Mouse (Mus musculus) cerebellum, adult 2 months (tissue): ENCODE measurements at regions not wholly inside any gene's neighbourhood (a gene's known extent, or its start where the extent isn't known, plus 50 kb on each side); places are given as distances from the start of the nearest gene placed in this dataset.

Source experiments
- DNase-seq, 2 experiments: peaks; one replicate each; pipeline ENCODE4 v3.0.0; 2021
- H3K27ac ChIP-seq: fragments of 200-500 bp; 2 replicates; pipeline ENCODE4 v1.5.1; 2012; ENCODE audit warnings: low read length, control low read depth, inconsistent platforms; ENCODE audit not compliant: insufficient read depth
- H3K27me3 ChIP-seq: fragments of 200-500 bp; 2 replicates; pipeline ENCODE4 v1.6.1; 2012; ENCODE audit warnings: inconsistent platforms, mild to moderate bottlenecking, low read length, moderate library complexity; ENCODE audit not compliant: control insufficient read depth, insufficient read depth
- H3K4me1 ChIP-seq: fragments of 200-500 bp; 2 replicates; pipeline ENCODE4 v1.6.1; 2011; ENCODE audit warnings: low read length; ENCODE audit not compliant: control insufficient read depth, insufficient read depth
- H3K4me3 ChIP-seq: fragments of 200-500 bp; replicated peaks from 2 replicates; pipeline ENCODE3; 2011; ENCODE audit warnings: mild to moderate bottlenecking, low read depth, low read length, control low read depth; ENCODE audit not compliant: insufficient read depth
- CTCF ChIP-seq: fragments of 200-500 bp; IDR thresholded peaks from 2 replicates; pipeline ENCODE4 v1.5.1; 2011; ENCODE audit warnings: low read depth, mild to moderate bottlenecking, control low read depth, low read length, moderate library complexity, borderline replicate concordance; ENCODE audit not compliant: insufficient read depth
- POLR2A ChIP-seq: fragments of 200-500 bp; IDR thresholded peaks from 2 replicates; pipeline ENCODE4 v1.6.1; 2011; ENCODE audit warnings: low read length, control low read depth, borderline replicate concordance; ENCODE audit not compliant: insufficient read depth
- WGBS: fragments of 180-500 bp; shearing (Covaris S2); methylation state at CpG from one replicate; pipeline ENCODE4 v1.1.7; 2018; 5-methylcytosine and 5-hydroxymethylcytosine counted together

- no peaks in the 10 kb centered on the region for H3K4me1 ChIP-seq
- no peak overlapping the region for H3K27ac ChIP-seq
- no peak overlapping the region for H3K4me3 ChIP-seq
- TF ChIP-seq CTCF: no peak
- no peak for TF ChIP-seq POLR2A
- no peak for DNase-seq
- 72% methylated on average over 5 of the region's 5 CpGs for WGBS
- H3K27me3 ChIP-seq: no peaks in the 10 kb centered on the region
These were observed 82.7 kb upstream of the Klf6 start for GRCm38 (mm10) chr13:5778443-5779171.

DNA sequence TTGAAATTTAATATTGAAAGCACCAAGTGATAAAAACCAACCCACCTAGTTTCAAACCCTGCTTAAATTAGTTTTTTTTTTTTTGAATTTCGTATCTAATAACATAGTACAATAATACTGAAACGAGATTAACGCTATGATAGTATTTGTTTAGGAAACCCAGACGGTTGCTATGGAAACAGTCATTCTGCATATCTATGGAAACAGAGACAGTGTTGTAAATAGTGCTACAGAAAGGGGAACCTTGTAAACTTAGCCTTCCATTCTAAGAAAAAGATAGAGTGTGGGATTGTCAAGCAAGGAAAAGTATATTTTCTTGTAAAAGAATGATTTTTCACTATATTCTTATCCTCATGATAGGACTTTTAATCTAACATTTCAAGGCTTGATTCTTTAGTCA is 81.9 kb upstream of the Klf6 start:
- TF ChIP-seq CTCF (no peak), POLR2A (no peak)
- Histone ChIP-seq H3K4me1 (no peaks in the 10 kb centered on the region), H3K4me3 (no peak overlapping the region), H3K27me3 (no peaks in the 10 kb centered on the region), H3K27ac (no peak overlapping the region)
- 35% methylated on average over 4 of the region's 4 CpGs for WGBS
- DNase-seq: no peak

GRCm38 (mm10) chr13:5782540-5782939 is 78.7 kb upstream of the Klf6 start:
- DNase-seq: no peak
- Histone ChIP-seq H3K27me3 (no peaks in the 10 kb centered on the region), H3K4me1 (no peaks in the 10 kb centered on the region), H3K27ac (no peak overlapping the region), H3K4me3 (no peak overlapping the region)
- 86% methylated on average over 1 of the region's 1 CpGs for WGBS
- TF ChIP-seq CTCF (no peak), POLR2A (no peak)

DNA sequence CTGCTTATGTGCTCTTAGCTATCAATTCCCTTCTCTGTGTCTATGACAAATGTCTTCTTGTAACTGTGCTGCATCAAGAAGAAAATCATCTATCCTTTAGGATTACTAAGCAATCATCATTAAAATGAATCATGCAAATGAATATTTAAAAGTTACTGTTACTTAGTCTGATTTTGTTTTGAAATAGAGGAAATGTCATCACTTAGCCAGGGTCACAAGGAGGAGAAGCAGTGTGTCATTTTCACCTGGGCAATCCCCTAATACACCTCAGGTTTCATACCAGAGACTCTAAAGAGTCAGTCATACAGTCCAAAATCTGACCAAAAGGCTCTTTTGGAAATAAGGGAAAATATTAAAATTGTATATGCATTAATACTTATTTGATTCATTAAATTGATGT is 74.2 kb upstream of the Klf6 start:
- Histone ChIP-seq H3K27ac (no peak overlapping the region), H3K4me1 (no peaks in the 10 kb centered on the region), H3K27me3 (no peaks in the 10 kb centered on the region), H3K4me3 (no peak overlapping the region)
- TF ChIP-seq CTCF (no peak), POLR2A (no peak)
- no peak for DNase-seq

GRCm38 (mm10) chr13:5789302-5789701 is 72.0 kb upstream of the Klf6 start:
- WGBS: 81% methylated on average over 3 of the region's 3 CpGs
- Histone ChIP-seq H3K4me3 (no peak overlapping the region), H3K27ac (no peak overlapping the region), H3K4me1 (no peaks in the 10 kb centered on the region), H3K27me3 (no peaks in the 10 kb centered on the region)
- TF ChIP-seq POLR2A: no peak
- no peak for TF ChIP-seq CTCF
- DNase-seq: no peak

GRCm38 (mm10) chr13:5802079-5802478 is 59.2 kb upstream of the Klf6 start:
- Histone ChIP-seq H3K4me1 (no peaks in the 10 kb centered on the region), H3K4me3 (no peak overlapping the region), H3K27me3 (no peaks in the 10 kb centered on the region), H3K27ac (no peak overlapping the region)
- DNase-seq: no peak
- TF ChIP-seq CTCF: no peak
- TF ChIP-seq POLR2A: no peak
- 52% methylated on average over 7 of the region's 7 CpGs for WGBS

- H3K4me3 ChIP-seq: no peak overlapping the region
- 70% methylated on average over 14 of the region's 14 CpGs for WGBS
- DNase-seq: no peak
- no peak overlapping the region for H3K27ac ChIP-seq
- H3K4me1 ChIP-seq: no peaks in the 10 kb centered on the region
- H3K27me3 ChIP-seq: no peaks in the 10 kb centered on the region
- TF ChIP-seq POLR2A (no peak), CTCF (no peak)
These were observed 58.5 kb upstream of the Klf6 start for GRCm38 (mm10) chr13:5802826-5803225.

GRCm38 (mm10) chr13:5803540-5804380 is 57.5 kb upstream of the Klf6 start:
- H3K27ac ChIP-seq: no peak overlapping the region
- no peak for DNase-seq
- 17% methylated on average over 6 of the region's 6 CpGs for WGBS
- H3K4me3 ChIP-seq: no peak overlapping the region
- no peaks in the 10 kb centered on the region for H3K27me3 ChIP-seq
- no peaks in the 10 kb centered on the region for H3K4me1 ChIP-seq
- TF ChIP-seq POLR2A: no peak
- TF ChIP-seq CTCF: no peak
